Mouse (Mus musculus): ENCODE data around the gene Naf1. TPM values are rescaled to one million over a fixed set of nuclear protein-coding genes. Genes with fewer than 3 reads are reported as not detected.

Naf1 gene
- polyA plus RNA-seq (2011; ENCODE audit: insufficient read depth, insufficient read length, low replicate concordance, missing spikeins), result 2.3 and 6.7 TPM in 2 replicates

DNA sequence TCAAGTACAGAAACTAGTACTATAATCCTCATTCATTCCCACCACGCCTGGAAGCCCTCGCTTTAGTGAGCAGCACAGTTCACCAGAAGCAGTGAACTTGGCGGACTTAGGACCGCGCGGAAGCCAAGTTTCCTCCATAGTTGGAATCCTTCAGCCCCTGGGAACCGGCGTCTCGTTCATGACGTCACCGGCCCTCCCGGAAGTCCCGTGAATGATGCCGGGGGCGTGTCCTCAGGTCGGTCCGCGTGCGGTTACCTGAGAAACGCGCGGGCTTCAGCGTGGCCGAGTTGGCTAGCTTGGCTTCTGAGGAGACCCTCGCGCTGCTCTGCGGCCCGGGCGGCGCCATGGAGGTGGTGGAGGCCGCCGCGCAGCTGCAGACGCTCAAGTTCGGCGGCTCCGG is at the start of gene Naf1:
Gene Naf1 (plus strand): TSS at position 195 of the 400 bp plus-strand sequence.
- H3K27ac ChIP-seq (ENCODE audit: control insufficient read depth, insufficient read depth, low read depth, low read length, poor library complexity), result no peak within 1 kb of the TSS; the same call in 1 of the 2 replicates
- WGBS, result under 1% methylated on average over 37 of the region's 37 CpGs

DNA sequence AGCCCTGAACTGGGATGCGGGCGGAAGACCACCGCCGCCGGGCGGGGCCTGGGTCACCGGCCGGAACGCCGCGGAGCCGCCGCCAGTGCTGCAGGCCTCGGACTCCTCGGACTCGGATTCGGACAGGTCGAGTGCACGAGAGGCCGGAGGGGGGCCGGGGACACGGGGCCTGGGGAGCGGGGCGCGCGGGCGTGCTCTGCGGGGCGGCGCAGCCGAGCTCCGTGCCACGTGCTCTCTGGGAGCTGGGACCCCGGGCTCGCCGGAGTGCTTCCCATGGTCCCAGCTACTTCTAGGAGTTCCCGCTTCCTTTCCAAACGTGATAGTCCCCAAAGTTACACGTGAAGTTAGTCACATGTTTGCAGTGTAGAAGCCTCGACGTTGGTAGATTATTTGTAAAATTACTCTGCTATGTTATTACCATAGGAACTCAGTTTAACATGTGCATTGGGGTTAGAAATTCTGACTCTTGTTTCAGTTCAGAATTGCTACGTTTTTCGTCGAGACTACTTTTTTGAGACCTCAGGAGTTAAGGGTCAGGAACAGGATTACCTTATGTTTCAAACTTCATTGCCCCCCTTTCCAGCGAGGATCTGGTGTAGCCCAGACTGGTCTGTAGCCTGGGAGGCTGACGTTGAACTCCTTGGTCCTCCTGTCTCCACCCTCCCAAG is 1.0 kb downstream of the Naf1 start:
- Histone ChIP-seq H3K4me1 (ENCODE audit: control insufficient read depth, insufficient read depth, low read length) (no peaks in the 10 kb centered on the region; the same call in 1 of the 2 replicates), H3K27ac (ENCODE audit: control insufficient read depth, insufficient read depth, low read depth, low read length, poor library complexity) (no peak overlapping the region), H3K4me3 (replicated peaks; ENCODE audit: control insufficient read depth, low read depth, low read length) (peak overlapping the region; percentile 49)
- WGBS, result under 1% methylated on average over 46 of the region's 46 CpGs
- TF ChIP-seq CTCF (IDR thresholded peaks at IDR 0.05; ENCODE audit: control insufficient read depth, insufficient read depth, low read length) (no peak), POLR2A (IDR thresholded peaks at IDR 0.05; ENCODE audit: borderline replicate concordance, control insufficient read depth, low read depth, low read length) (no peak)

More for the DNA sequence above, at the start of gene Naf1:
- TF ChIP-seq POLR2A (IDR thresholded peaks at IDR 0.05; ENCODE audit: borderline replicate concordance, control insufficient read depth, low read depth, low read length), result no peak; the same call in 1 of the 2 replicates
- H3K4me1 ChIP-seq (ENCODE audit: control insufficient read depth, insufficient read depth, low read length), result no peaks in the 10 kb centered on the region; the same call in 1 of the 2 replicates
- H3K4me3 ChIP-seq (replicated peaks; ENCODE audit: control insufficient read depth, low read depth, low read length), result peak within 1 kb of the TSS; percentile 87

DNA sequence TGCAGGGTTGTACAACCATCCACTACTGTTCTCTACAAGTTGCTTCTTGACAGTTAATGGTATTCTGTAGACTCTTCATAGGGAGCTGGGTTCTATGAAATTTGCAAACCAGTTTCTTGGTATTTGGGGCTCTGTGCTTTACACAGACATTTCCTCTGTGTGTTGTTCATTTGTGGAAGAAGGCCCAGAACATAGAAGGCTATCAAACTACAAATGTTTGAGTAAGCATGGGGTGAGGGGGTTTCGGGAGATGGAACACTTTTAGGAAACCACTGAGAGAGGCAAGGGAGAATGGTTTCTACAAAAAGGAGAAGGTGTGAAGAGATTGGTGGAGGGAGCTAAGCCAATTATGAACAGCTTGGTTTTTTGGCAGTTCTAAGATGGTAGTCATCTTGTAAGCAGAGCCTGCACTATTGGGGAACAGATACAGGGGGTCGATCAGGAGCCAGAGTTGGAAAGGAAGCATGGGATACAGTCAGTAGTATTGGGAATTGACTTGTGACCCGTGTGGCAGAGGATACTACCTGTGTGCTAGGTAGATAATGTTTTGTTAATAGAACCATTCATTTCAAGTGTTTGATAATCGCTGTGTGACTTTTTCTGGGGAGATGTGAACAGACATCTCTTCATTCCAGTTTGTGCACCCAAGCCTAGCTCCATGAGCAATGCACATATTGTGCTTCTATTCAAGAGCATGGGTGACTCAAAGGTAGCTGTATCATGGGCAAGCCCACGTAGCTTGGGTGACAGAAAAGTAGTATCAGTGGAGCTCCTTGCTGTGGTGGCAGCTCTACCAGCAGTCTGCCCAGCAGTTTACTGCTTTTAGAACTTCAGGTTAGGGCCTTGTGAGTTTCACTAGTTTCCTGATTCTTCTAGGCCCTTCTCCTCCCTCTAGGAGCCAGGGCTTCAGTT is 1.8 kb downstream of the Naf1 start:
- Histone ChIP-seq H3K4me3 (replicated peaks; ENCODE audit: control insufficient read depth, low read depth, low read length) (peak overlapping the region; percentile 49), H3K27ac (ENCODE audit: control insufficient read depth, insufficient read depth, low read depth, low read length, poor library complexity) (no peak overlapping the region), H3K4me1 (ENCODE audit: control insufficient read depth, insufficient read depth, low read length) (no peaks in the 10 kb centered on the region; the same call in 1 of the 2 replicates)
- 48% methylated on average over 5 of the region's 5 CpGs for WGBS
- TF ChIP-seq CTCF (IDR thresholded peaks at IDR 0.05; ENCODE audit: control insufficient read depth, insufficient read depth, low read length) (no peak), POLR2A (IDR thresholded peaks at IDR 0.05; ENCODE audit: borderline replicate concordance, control insufficient read depth, low read depth, low read length) (no peak)

DNA sequence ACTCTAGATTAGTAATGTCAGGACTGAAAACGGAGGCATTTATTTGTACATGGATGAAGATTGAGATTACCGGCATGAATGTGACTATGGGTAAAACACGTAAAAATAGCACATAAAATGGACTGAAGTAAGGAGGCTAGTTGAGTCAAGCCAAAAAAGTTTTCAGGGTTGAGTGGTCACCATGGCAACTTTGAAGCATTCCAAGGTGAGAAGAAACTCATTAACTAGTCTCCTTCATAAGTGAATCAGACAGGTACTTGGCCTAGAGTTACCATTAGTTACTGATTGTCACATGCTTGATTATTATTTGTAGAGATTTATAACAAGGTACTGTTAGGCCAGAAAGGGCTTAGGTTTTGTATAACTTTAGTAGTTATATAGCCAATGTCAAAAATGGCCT is 3.7 kb downstream of the Naf1 start:
- Histone ChIP-seq H3K27ac (ENCODE audit: control insufficient read depth, insufficient read depth, low read depth, low read length, poor library complexity) (no peak overlapping the region), H3K4me1 (ENCODE audit: control insufficient read depth, insufficient read depth, low read length) (no peaks in the 10 kb centered on the region; the same call in 1 of the 2 replicates), H3K4me3 (replicated peaks; ENCODE audit: control insufficient read depth, low read depth, low read length) (no peak overlapping the region)
- 85% methylated on average over 3 of the region's 3 CpGs for WGBS
- no peak for TF ChIP-seq POLR2A (IDR thresholded peaks at IDR 0.05; ENCODE audit: borderline replicate concordance, control insufficient read depth, low read depth, low read length)
- no peak for TF ChIP-seq CTCF (IDR thresholded peaks at IDR 0.05; ENCODE audit: control insufficient read depth, insufficient read depth, low read length)

DNA sequence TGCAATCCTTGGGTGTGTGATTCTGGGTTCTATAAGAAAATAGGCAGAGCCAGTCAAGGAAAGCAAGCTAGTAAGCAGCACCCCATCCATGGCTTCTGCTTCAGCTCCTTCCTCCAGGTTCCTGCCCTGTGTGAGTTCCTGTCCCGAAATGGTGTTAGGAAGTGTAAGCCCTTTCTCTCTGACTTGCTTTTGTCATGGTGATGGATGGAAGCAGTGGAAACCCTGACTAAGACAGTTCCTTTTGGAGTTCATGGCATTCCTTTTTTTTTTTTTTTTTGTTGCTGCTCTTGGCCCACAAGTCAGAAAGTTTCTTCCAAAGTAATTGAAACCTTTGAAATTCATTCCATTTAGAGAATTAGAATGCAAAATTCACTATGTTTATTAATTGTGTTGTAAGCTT is 5.1 kb downstream of the Naf1 start:
- no peak for TF ChIP-seq POLR2A (IDR thresholded peaks at IDR 0.05; ENCODE audit: borderline replicate concordance, control insufficient read depth, low read depth, low read length)
- no peak for TF ChIP-seq CTCF (IDR thresholded peaks at IDR 0.05; ENCODE audit: control insufficient read depth, insufficient read depth, low read length)
- Histone ChIP-seq H3K4me3 (replicated peaks; ENCODE audit: control insufficient read depth, low read depth, low read length) (no peak overlapping the region), H3K27ac (ENCODE audit: control insufficient read depth, insufficient read depth, low read depth, low read length, poor library complexity) (no peak overlapping the region), H3K4me1 (ENCODE audit: control insufficient read depth, insufficient read depth, low read length) (no peaks in the 10 kb centered on the region; the same call in 1 of the 2 replicates)
- WGBS, result 82% methylated on average over 1 of the region's 1 CpGs

DNA sequence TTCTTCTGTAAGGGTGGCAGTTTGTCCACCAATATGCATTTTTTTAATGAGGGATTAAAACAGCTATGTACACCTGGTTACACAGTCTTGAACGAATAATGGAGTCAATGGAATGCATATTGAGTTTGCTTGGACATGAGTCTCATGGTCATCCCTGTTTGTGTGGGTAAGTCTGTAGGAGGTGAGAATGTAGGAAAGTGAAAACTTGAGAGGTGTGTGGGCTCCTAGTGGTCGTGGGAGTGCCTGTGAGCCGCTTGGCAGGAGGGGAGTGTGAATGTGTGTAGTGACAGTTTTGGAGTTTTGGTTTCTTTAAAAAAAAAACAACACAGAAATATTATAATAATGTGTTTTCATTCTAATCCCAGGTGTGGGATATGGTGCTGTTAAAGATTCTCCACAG is 7.7 kb downstream of the Naf1 start:
- no peaks in the 10 kb centered on the region for H3K4me1 ChIP-seq (ENCODE audit: control insufficient read depth, insufficient read depth, low read length)
- no peak overlapping the region for H3K27ac ChIP-seq (ENCODE audit: control insufficient read depth, insufficient read depth, low read depth, low read length, poor library complexity)
- H3K4me3 ChIP-seq (replicated peaks; ENCODE audit: control insufficient read depth, low read depth, low read length), result no peak overlapping the region
- TF ChIP-seq CTCF (IDR thresholded peaks at IDR 0.05; ENCODE audit: control insufficient read depth, insufficient read depth, low read length) (no peak), POLR2A (IDR thresholded peaks at IDR 0.05; ENCODE audit: borderline replicate concordance, control insufficient read depth, low read depth, low read length) (no peak)
- WGBS, result 80% methylated on average over 3 of the region's 3 CpGs

DNA sequence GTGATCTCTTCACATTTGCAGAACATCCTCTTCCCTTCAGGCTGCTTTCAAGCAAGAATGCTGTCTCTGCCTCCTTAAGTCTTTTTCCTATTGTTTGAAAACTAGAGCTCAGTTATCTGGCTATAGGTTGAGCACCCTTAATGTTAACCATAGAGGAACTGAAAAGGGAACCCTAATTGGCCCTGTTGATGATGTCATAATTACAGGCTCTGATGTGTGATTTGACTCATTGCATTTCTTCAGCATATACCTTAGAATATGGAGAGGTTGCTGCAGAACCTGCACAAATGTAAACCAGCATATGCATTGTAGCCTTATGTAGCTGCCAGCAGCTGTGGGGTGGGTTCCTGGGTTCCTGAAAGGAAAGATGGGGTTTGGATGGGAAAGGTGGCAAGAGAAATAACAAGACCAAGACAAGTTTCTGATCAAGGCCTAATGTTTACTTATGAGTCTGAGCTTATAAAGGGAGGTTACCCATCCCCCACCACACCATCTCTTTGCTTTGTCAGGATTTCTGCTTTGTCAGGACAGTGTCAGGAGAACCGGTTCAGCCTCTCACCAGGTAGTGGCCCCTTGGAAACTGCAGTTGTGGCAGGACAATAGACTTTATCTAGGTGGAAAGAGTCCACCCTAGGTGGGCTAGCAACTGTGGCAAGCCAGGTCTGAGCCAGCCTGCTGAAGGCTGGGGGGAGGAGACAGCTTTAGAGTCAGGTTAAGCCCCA is 9.4 kb downstream of the Naf1 start:
- TF ChIP-seq CTCF (IDR thresholded peaks at IDR 0.05; ENCODE audit: control insufficient read depth, insufficient read depth, low read length), result no peak
- TF ChIP-seq POLR2A (IDR thresholded peaks at IDR 0.05; ENCODE audit: borderline replicate concordance, control insufficient read depth, low read depth, low read length), result no peak
- Histone ChIP-seq H3K4me1 (ENCODE audit: control insufficient read depth, insufficient read depth, low read length) (no peaks in the 10 kb centered on the region), H3K4me3 (replicated peaks; ENCODE audit: control insufficient read depth, low read depth, low read length) (no peak overlapping the region), H3K27ac (ENCODE audit: control insufficient read depth, insufficient read depth, low read depth, low read length, poor library complexity) (no peak overlapping the region)
- 78% methylated on average over 1 of the region's 1 CpGs for WGBS
